Comparison of ENCODE assay signal across 25 mouse cellular contexts in genomic region chr10:45299509-45299908, GRCm38 (mm10). TPM values are rescaled to one million over a fixed set of nuclear protein-coding genes. Genes with fewer than 3 reads are reported as not detected.
DNase-seq lines count a peak whose midpoint lies in the region; TF ChIP-seq lines count a peak whose summit lies in the region.
"Had no signal": no experiment of that assay in that cellular context is flagged by ENCODE, and none has a peak within 500 bp of the region (broad histone marks: within the 10 kb centered on the region; RNA-seq: fewer than 3 reads in every experiment).

No protein-coding gene starts in this region.

- peaks cover 75% of the 10 kb centered on the region for H3K79me2 ChIP-seq in myocyte (ENCODE audit: control insufficient read depth, insufficient read depth)

- no peaks in the 10 kb centered on the region for H3K27me3 ChIP-seq in heart, embryonic 10.5 days (ENCODE audit: insufficient read depth, poor library complexity, severe bottlenecking)
- H3K27me3 ChIP-seq in myocyte (ENCODE audit: control insufficient read depth, insufficient read depth, insufficient read length), result no peaks in the 10 kb centered on the region
- H3K27me3 ChIP-seq: CH12.LX; embryonic facial prominence, embryonic 12.5 days; forebrain, embryonic 13.5 days; forebrain, embryonic 15.5 days; Patski had no signal

- peak overlapping the region; percentile 83 for H3K27ac ChIP-seq in gastrocnemius, adult 2 months
- H3K27ac ChIP-seq in heart, embryonic 10.5 days, result no peak overlapping the region
- H3K27ac ChIP-seq: embryonic facial prominence, embryonic 10.5 days; embryonic facial prominence, embryonic 12.5 days; forebrain, embryonic 13.5 days; forebrain, embryonic 15.5 days had no signal

- peak overlapping the region; percentile 67 for H3K4me2 ChIP-seq in myocyte (ENCODE audit: low read depth)
- H3K4me2 ChIP-seq: embryonic facial prominence, embryonic 12.5 days; forebrain, embryonic 13.5 days; forebrain, embryonic 15.5 days had no signal

- H3ac ChIP-seq in myocyte (ENCODE audit: control insufficient read depth, insufficient read length), result no peak overlapping the region

- 59% methylated on average over 4 of the region's 4 CpGs for WGBS in heart, embryonic 10.5 days

- no peak for TF ChIP-seq CTCF in gastrocnemius, adult 2 months (IDR thresholded peaks at IDR 0.05)

- intact Hi-C loops in gastrocnemius, adult 2 months (cut with DNase I), result no loop called here

- no peak overlapping the region for H3K4me3 ChIP-seq in gastrocnemius, adult 2 months
- no peak overlapping the region for H3K4me3 ChIP-seq in heart, embryonic 10.5 days
- H3K4me3 ChIP-seq in myocyte, result no peak overlapping the region
- H3K4me3 ChIP-seq: embryonic facial prominence, embryonic 10.5 days; embryonic facial prominence, embryonic 12.5 days; forebrain, embryonic 13.5 days; forebrain, embryonic 15.5 days had no signal

- peaks cover 7% of the 10 kb centered on the region for H3K4me1 ChIP-seq in heart, embryonic 10.5 days
- H3K4me1 ChIP-seq: embryonic facial prominence, embryonic 10.5 days; embryonic facial prominence, embryonic 12.5 days; forebrain, embryonic 13.5 days had no signal

- H3K9me3 ChIP-seq in heart, embryonic 10.5 days, result no peaks in the 10 kb centered on the region
- H3K9me3 ChIP-seq: embryonic facial prominence, embryonic 10.5 days; embryonic facial prominence, embryonic 12.5 days; forebrain, embryonic 13.5 days; forebrain, embryonic 15.5 days; G1E had no signal

- TF ChIP-seq POLR2A in myocyte (IDR thresholded peaks at IDR 0.05; ENCODE audit: insufficient read length, low read depth), result no peak

- peak; percentile 29 for DNase-seq in gastrocnemius, adult 2 months
- no peak for DNase-seq in gastrocnemius, postnatal 10 days
- DNase-seq in heart, embryonic 10.5 days (ENCODE audit: low spot score), result peak; percentile 0
- DNase-seq in heart, adult 9 months (ENCODE audit: low spot score in 2 of 2), result no peak
- DNase-seq in c-Kit-positive CD71-positive TER-119-positive erythroid progenitor cells, embryonic 14.5 days (ENCODE audit: low spot score), result no peak
- DNase-seq in kidney, postnatal 36 days, result no peak
- DNase-seq: adrenal gland, adult 8-10 months; adrenal gland, postnatal 14 days; adrenal gland, postnatal 36 days; cerebellum, adult 11-12 months; cerebellum, adult 2 months; cerebellum, adult 9-10 months; cerebellum, postnatal 10 days; cerebellum, postnatal 25 days; forebrain, postnatal 0 days had no signal

- H3K36me3 ChIP-seq in heart, embryonic 10.5 days, result no peaks in the 10 kb centered on the region
- H3K36me3 ChIP-seq in myocyte (ENCODE audit: control insufficient read depth, insufficient read depth), result no peaks in the 10 kb centered on the region
- H3K36me3 ChIP-seq: embryonic facial prominence, embryonic 10.5 days; embryonic facial prominence, embryonic 12.5 days; forebrain, embryonic 15.5 days; G1E had no signal

TF ChIP-seq in myocyte, 11 proteins besides CTCF, POLR2A, EP300 and RAD21:
- TF ChIP-seq MYOG (IDR thresholded peaks at IDR 0.05; ENCODE audit: control insufficient read depth in 1 of 3, insufficient read depth in 1 of 3, insufficient read length in 2 of 3, low read depth in 2 of 3) (peak in 1 of 3 experiments; percentile 4), MYOD1 (IDR thresholded peaks at IDR 0.05; ENCODE audit: control insufficient read depth in 1 of 3, insufficient read length in 2 of 3, low read depth in 2 of 3) (peak in 1 of 3 experiments; percentile 25), CEBPB (IDR thresholded peaks at IDR 0.05; ENCODE audit: insufficient read depth, poor library complexity, severe bottlenecking) (0 out of 2 replicates have a peak, but pooled peaks have one; percentile 33), SRF (IDR thresholded peaks at IDR 0.05; ENCODE audit: control insufficient read depth, insufficient read length, low read depth) (no peak), TCF3 (IDR thresholded peaks at IDR 0.05; ENCODE audit: insufficient read length, low read depth) (no peak)

RNA-seq across cellular contexts. Expression of gene Bves, which starts 36.1 kb away (rescaled TPM):
- 10 to 100 TPM; 36.3 to 41.6 TPM for total RNA-seq in gastrocnemius, adult 2 months (2021)
- 10 to 100 TPM; 34.0 to 41.2 TPM for total RNA-seq in gastrocnemius, postnatal 10 days (2021)
- polyA plus RNA-seq in heart, embryonic 10.5 days (2016; fragmentation: Nextera tagmentation; extraction: Ambion mirVana), result 32.6 and 52.1 TPM in 2 replicates
- 35.3 TPM for polyA plus RNA-seq in myocyte (2012; fragmentation: generic; extraction: Trizol)
- total RNA-seq: CH12.LX had no signal
- polyA plus RNA-seq: activated CD4-positive, CD25-positive, alpha-beta regulatory T cell, adult 4 months; CD4-positive, CD25-positive, alpha-beta regulatory T cell, adult 4 months; G1E had no signal

Comparison
In these comparisons a context has a peak if more than half of its experiments do, and no peak if none do; other contexts are left out.
1. DNase-seq: peak in gastrocnemius, adult 2 months (single experiment) and heart, embryonic 10.5 days (single experiment); none in gastrocnemius, postnatal 10 days (single experiment), heart, adult 9 months (0 of 2), c-Kit-positive CD71-positive TER-119-positive erythroid progenitor cells, embryonic 14.5 days (single experiment) and kidney, postnatal 36 days (0 of 2).